Mouse (Mus musculus): Measurements from ENCODE around the gene Mus81.

DNA sequence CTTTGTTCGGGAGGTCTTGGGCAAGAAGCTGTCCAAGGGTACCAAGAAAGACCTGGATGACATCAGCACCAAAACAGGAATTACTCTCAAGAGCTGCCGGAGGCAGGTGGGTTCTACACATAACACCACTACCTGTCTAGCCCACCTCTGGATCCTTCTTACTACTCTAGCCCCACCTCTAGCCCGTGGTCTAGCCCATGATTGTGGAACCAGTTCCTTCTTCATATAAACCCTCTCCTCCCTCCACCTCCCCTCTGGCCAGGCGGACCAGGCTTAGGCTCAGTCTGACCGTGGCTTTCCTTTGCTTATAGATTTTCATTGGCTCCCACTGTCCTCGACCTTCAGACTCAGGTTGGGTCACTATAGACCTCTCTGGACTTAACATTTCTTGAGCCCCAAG, 26.8 kb downstream of the Mus81 start:
- TF ChIP-seq MAFK (IDR thresholded peaks at IDR 0.05; ENCODE audit: insufficient read depth, low read depth, low read length) (no peak), ZC3H11A (IDR thresholded peaks at IDR 0.05; ENCODE audit: borderline replicate concordance, low read depth, low read length) (no peak)

All from ES-E14 (cell line).